Mouse (Mus musculus) myocyte (in vitro differentiated cells): ENCODE data around the gene Mgll.

Source experiments
- CEBPB ChIP-seq: IDR thresholded peaks from 2 replicates; pipeline ENCODE4 v1.6.1; 2011; ENCODE audit warnings: mild to moderate bottlenecking, moderate library complexity; ENCODE audit not compliant: poor library complexity, insufficient read depth, severe bottlenecking
- E2F4 ChIP-seq: IDR thresholded peaks from one replicate; pipeline ENCODE4 v1.6.1; 2011; ENCODE audit warnings: mild to moderate bottlenecking, control low read depth, moderate library complexity; ENCODE audit not compliant: insufficient read depth
- MAX ChIP-seq: IDR thresholded peaks from one replicate; pipeline ENCODE4 v1.6.1; 2011; ENCODE audit warnings: low read depth, mild to moderate bottlenecking, control low read depth
- MYOD1 ChIP-seq, 3 experiments: IDR thresholded peaks; one replicate each; pipeline ENCODE4 v1.6.1; 2011; ENCODE audit warnings: control low read depth in 2 of 3, low read depth in 2 of 3, mild to moderate bottlenecking in 2 of 3, moderate library complexity in 1 of 3; ENCODE audit not compliant: insufficient read length in 2 of 3, control insufficient read depth in 1 of 3
- MYOG ChIP-seq, 3 experiments: IDR thresholded peaks; one replicate each; pipeline ENCODE4 v1.6.1; 2011; ENCODE audit warnings: control low read depth in 2 of 3, low read depth in 2 of 3, mild to moderate bottlenecking in 2 of 3; ENCODE audit not compliant: insufficient read length in 2 of 3, control insufficient read depth in 1 of 3, insufficient read depth in 1 of 3
- POLR2A ChIP-seq: IDR thresholded peaks from one replicate; pipeline ENCODE4 v1.6.1; 2011; ENCODE audit warnings: low read depth, mild to moderate bottlenecking, control low read depth, moderate library complexity; ENCODE audit not compliant: insufficient read length
- POLR2AphosphoS2 ChIP-seq: IDR thresholded peaks from one replicate; pipeline ENCODE4 v1.6.1; 2011; ENCODE audit warnings: low read depth, control low read depth; ENCODE audit not compliant: insufficient read length
- REST ChIP-seq: IDR thresholded peaks from one replicate; pipeline ENCODE4 v1.6.1; 2011; ENCODE audit warnings: mild to moderate bottlenecking, control low read depth, moderate library complexity; ENCODE audit not compliant: insufficient read depth, insufficient read length
- SRF ChIP-seq: IDR thresholded peaks from one replicate; pipeline ENCODE4 v1.6.1; 2011; ENCODE audit warnings: low read depth; ENCODE audit not compliant: control insufficient read depth, insufficient read length
- TCF12 ChIP-seq: IDR thresholded peaks from one replicate; pipeline ENCODE4 v1.6.1; 2011; ENCODE audit warnings: mild to moderate bottlenecking, control low read depth; ENCODE audit not compliant: poor library complexity, insufficient read depth, severe bottlenecking
- TCF3 ChIP-seq: IDR thresholded peaks from one replicate; pipeline ENCODE4 v1.6.1; 2011; ENCODE audit warnings: low read depth, control low read depth; ENCODE audit not compliant: insufficient read length
- USF1 ChIP-seq: IDR thresholded peaks from one replicate; pipeline ENCODE4 v1.6.1; 2011; ENCODE audit warnings: low read depth, mild to moderate bottlenecking, control low read depth, moderate library complexity

- TF ChIP-seq POLR2A (no peak), POLR2AphosphoS2 (no peak), MYOG (IDR thresholded peaks at IDR 0.05; ENCODE audit: control insufficient read depth in 1 of 3, insufficient read depth in 1 of 3, insufficient read length in 2 of 3, low read depth in 2 of 3) (no peak), MAX (no peak), TCF12 (no peak), REST (no peak), E2F4 (no peak), USF1 (no peak), CEBPB (no peak), TCF3 (no peak), MYOD1 (IDR thresholded peaks at IDR 0.05; ENCODE audit: control insufficient read depth in 1 of 3, insufficient read length in 2 of 3, low read depth in 2 of 3) (no peak), SRF (no peak)
Measured at GRCm38 (mm10) chr6:88702887-88703286, 21.3 kb upstream of the Mgll start.
